Mouse (Mus musculus) bone marrow, adult 2 months (tissue): ENCODE data around the gene Nmnat2.

Source experiments
- CTCF ChIP-seq: fragments of 200-500 bp; IDR thresholded peaks from 2 replicates; pipeline ENCODE4 v1.5.1; 2011; ENCODE audit warnings: low read length, control low read depth; ENCODE audit not compliant: control insufficient read depth, insufficient read depth
- POLR2A ChIP-seq: fragments of 200-500 bp; IDR thresholded peaks from 2 replicates; pipeline ENCODE4 v1.6.1; 2011; ENCODE audit warnings: low read depth, mild to moderate bottlenecking, control low read depth, low read length, borderline replicate concordance; ENCODE audit not compliant: control insufficient read depth

DNA sequence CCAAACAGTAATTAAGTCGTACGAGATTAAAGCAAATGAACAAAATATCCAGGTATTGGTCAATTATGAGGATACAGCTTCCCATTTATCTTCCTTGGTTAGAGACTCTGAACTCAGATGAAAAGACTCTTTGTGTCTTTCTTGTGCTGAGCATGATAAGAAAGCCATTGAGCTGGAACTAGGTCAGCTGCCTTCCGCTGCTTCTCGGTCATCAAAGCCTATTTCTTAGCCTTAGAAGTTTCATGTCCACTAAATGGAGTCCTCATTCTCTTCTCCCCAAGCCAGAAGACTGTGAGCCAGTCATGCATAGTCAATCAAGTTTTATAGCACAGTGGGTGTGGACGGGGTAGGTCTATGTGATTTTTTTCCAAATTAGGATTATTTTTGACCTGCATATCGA is 19.3 kb upstream of the Nmnat2 start:
- TF ChIP-seq CTCF (no peak), POLR2A (no peak)
